Mouse (Mus musculus) brown adipose tissue, adult 24 weeks (tissue): ENCODE measurements around the gene Glg1. TPM values are rescaled to one million over a fixed set of nuclear protein-coding genes. Genes with fewer than 3 reads are reported as not detected.
"Not testable (repeated sequence)": the region's sequence is repeated elsewhere in the genome, so short reads cannot be mapped to it uniquely, and the experiment has no call there.

Experiments
- H3K27ac ChIP-seq: fragments of 200-500 bp; replicated peaks from 2 replicates; pipeline ENCODE4 v1.5.1; 2012; ENCODE audit warnings: low read depth, mild to moderate bottlenecking, low read length
- H3K4me1 ChIP-seq: fragments of 200-500 bp; 2 replicates; pipeline ENCODE4 v1.6.1; 2012; ENCODE audit warnings: low read length, mixed read lengths; ENCODE audit not compliant: control insufficient read depth, insufficient read depth, insufficient read length
- H3K4me3 ChIP-seq: fragments of 200-500 bp; 2 replicates; pipeline ENCODE4 v1.5.1; 2012; ENCODE audit warnings: low read depth, mild to moderate bottlenecking, low read length, moderate library complexity; ENCODE audit not compliant: insufficient read depth
- polyA plus RNA-seq: library from polyadenylated mRNA; stranded (reverse); fragments of >200 nt; gene quantifications from 2 replicates; pipeline ENCODE4 v1.2.4, GENCODE M21; 2012; ENCODE audit not compliant: missing spikeins, insufficient read depth, insufficient read length

Glg1 gene
- polyA plus RNA-seq, 1 experiment: 21.8 TPM

DNA sequence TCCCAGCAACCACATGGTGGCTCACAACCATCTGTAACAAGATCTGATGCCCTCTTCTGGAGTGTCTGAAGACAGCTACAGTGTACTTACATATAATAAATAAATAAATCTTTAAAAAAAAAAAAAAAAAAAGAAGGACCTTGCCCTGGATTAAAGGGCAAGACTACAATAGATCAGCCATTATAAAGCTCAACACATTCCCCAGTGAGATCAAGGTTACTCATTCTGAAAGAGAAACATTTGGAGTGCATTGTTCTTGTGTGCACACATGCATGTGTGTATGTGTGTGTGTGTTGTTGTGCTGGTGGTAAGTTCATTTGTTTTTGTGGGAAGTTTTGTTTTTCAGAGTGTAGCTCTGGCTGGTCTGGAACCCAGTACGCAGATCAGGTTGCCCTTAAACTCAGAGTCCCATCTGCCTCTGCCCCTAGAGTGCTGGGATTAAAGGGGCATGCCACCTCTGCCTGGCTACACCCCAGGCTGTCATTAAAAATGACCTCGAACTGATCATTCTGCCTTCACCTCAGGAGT, 5.7 kb upstream of the Glg1 start:
- no peak overlapping the region for H3K27ac ChIP-seq
- no peak overlapping the region for H3K4me3 ChIP-seq
- H3K4me1 ChIP-seq: no peaks in the 10 kb centered on the region

DNA sequence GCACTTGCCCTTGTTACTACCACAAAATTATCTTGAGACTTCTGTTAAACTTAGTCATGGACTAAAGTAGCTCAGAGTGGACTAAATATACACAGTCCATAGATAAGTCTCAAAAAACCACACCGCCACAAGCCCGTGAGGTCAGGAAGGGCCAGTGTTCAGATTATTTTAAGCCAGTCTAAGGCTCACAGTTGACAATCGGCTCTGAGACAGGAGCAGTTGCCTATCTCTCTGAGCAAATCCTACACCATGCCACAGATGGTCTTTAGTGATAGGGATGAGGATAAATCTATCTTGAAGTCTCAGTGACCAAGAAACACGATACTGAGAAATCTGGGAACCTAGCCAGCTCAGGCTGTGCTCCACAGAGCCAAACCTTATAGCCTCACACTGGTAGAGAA, 3.0 kb upstream of the Glg1 start:
- H3K27ac ChIP-seq: no peak overlapping the region
- H3K4me1 ChIP-seq: no peaks in the 10 kb centered on the region
- no peak overlapping the region for H3K4me3 ChIP-seq

DNA sequence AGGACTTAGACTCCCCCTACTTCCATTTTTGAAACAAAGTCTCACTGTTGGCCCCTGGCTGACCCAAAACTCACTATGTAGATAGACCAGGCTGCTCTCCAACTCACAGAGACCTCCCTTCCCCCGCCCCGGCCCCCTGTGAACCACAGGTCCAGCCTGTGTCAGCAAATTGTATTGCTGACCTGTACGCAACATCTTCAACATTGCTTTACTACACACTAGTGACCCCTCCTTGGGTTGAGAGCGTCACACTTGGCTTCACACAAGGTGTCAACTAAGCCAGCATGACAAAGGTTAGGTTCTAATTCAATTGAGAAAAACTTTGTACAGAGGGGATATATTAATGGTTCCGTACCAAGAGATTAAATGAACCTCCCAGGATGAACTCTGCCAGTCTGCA, 1.2 kb upstream of the Glg1 start:
- no peak overlapping the region for H3K27ac ChIP-seq
- H3K4me1 ChIP-seq: no peaks in the 10 kb centered on the region
- H3K4me3 ChIP-seq: no peak overlapping the region

DNA sequence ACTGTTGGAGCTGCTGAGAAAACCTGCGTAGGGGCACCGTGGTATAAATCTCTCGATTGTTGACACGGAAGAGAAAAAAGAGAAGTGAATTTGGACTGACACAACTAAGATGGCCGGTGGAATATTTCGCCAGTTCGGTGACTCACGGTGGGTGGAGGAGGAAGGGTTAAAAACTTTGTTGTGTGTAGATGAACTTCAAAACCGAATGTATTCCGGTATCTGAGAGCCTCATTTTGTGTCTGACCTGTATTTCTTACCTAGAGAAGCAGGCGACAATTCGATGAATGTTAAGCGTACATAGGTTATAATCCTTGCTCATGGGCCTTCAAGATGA, 359 bp upstream of the Glg1 start:
- Histone ChIP-seq H3K4me3 (peak overlapping the region; percentile 94), H3K27ac (peak overlapping the region; percentile 71), H3K4me1 (no peaks in the 10 kb centered on the region)

DNA sequence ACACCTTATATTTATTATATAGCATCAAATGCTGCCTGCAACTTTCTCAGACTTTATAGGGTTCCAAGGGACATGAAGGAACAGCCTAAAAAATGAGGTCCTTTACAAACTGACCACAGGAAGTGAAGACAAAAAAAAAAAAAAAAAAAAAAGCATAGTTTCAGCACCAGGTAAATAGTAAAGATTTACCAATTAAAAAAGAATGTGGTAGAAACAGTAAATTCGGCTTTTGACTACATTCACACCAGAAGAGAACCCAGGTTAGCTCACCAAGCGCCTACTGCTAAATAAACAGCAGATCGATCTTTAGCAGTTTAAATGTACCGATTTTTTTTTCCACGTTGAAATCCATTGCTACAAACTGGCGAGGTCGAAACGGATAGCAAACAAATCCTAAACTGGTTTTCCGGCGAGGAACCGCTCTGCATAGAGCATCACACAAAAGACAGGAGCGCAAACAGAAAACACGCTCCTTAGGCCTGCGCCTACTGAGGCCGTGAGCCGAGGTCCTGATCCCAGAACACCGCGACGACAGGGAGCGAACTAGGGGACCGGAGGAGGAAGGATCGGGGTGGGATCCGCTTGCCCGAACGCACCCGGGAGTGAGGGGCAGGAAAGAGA, 896 bp downstream of the Glg1 start:
- H3K4me3 ChIP-seq: peak overlapping the region; percentile 94
- H3K27ac ChIP-seq: peak overlapping the region; percentile 39
- no peaks in the 10 kb centered on the region for H3K4me1 ChIP-seq

DNA sequence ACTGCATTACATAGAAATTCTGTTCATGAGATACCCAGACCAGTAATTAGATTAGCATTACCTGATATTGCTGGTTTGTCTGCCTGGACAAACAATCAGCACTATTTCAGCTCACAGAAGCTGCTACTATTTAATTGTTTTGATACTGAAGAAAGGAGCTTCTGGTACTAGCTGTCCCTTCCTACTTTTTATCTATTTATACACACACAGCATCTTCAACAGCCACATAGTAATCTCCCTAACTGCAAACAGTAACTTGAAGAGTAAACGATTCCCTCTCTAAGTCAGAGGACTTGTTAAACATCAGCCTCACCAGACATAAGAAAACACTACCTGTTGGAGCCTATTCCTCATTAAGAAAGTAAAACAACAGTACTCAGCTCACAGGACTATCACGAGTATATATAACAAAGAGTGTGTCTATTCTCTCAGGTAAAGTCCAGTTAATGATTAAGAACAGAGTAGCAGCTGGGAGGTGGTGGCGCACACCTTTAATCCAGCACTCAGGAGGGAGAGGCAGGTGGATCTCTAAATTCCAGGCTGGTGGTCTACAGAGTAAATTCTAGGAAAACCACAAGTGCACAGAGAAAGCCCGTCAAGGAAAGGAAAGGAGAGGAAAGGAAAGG, 6.4 kb downstream of the Glg1 start:
- no peak overlapping the region for H3K4me3 ChIP-seq
- H3K4me1 ChIP-seq: no peaks in the 10 kb centered on the region
- H3K27ac ChIP-seq: no peak overlapping the region

DNA sequence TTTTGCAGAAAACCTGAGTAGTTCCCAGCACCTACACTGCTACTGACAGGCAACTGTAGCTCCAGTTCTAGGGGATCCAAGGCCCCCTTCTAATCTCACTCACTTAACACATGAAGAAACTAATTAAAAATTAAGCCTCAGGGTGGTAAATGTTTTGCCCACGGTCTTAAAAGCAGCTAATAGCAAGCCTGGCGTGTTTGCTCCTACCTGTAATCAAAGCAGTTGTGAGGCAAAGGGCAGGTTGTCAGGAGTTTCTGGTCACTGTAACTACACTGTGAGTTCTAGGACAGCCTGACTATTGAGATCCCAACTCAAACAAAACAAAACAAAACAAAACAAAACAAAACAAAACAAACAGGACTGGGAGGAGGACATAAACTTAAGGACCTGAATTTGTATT, 8.9 kb downstream of the Glg1 start:
- Histone ChIP-seq H3K27ac (no peak overlapping the region), H3K4me3 (no peak overlapping the region), H3K4me1 (no peaks in the 10 kb centered on the region)

DNA sequence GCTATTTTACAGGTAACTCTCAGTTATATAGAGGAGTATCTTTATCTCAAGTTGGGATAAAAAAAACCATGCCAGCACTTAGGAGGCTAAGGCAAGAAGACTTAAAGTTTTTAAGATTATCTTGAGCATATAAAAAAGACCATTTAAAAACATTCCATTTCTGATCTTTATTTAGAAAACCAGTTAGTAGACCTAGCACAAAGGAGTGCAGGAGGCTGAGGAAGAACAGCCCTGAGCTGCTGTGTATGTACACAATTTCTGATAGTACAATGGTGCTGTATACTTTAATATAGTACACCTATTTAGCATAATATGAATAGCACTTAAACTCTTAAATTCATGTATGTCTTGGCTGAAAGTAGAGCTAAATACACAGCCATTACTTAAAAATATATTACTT, 10.9 kb downstream of the Glg1 start:
- H3K4me1 ChIP-seq: no peaks in the 10 kb centered on the region
- H3K27ac ChIP-seq: no peak overlapping the region

DNA sequence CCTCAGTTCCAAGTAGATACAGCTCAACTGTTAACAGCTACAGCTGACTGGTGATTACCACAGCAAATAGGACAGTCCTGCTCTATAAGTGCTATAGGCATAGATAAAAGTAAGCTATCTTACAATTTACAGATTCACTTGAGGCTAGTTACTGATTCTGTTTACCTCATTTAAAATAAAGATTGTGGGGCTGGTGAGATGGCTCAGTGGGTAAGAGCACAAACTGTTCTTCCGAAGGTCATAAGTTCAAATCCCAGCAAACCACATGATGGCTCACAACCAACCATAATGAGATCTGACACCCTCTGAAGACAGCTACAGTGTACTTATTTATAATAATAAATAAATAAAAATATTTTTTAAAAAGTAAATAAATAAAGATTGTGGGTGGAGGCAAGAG, 12.2 kb downstream of the Glg1 start:
- not testable (repeated sequence) for H3K4me3 ChIP-seq, H3K4me1 ChIP-seq, H3K27ac ChIP-seq

More for the DNA sequence above, 10.9 kb downstream of the Glg1 start:
- no peak overlapping the region for H3K4me3 ChIP-seq

DNA sequence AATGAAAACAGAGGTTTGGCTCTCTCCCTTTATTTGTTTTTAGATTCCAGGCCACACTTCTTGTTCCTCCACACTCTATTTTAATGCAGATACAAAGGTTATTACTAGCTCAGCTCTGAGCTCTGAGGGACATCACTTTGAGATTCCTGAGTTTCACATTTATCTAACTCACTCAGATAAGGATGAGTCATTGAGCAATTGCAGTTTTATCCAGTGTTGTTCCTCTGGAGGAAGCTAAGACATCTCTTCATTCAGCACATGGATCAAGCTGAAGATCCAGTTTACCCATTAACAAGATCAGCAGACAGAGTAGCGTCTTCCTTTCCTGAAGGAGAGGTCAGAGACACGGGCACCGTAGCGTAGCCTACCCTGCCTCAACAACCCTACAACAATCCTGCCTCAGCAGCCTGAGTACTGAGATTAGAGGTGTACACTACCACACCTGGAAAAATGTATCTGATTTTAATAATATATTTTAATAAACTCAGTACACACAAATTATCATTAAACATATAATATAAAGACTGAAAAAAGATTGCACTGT, 12.7 kb downstream of the Glg1 start:
- H3K4me3 ChIP-seq: no peak overlapping the region
- no peak overlapping the region for H3K27ac ChIP-seq
- no peaks in the 10 kb centered on the region for H3K4me1 ChIP-seq

DNA sequence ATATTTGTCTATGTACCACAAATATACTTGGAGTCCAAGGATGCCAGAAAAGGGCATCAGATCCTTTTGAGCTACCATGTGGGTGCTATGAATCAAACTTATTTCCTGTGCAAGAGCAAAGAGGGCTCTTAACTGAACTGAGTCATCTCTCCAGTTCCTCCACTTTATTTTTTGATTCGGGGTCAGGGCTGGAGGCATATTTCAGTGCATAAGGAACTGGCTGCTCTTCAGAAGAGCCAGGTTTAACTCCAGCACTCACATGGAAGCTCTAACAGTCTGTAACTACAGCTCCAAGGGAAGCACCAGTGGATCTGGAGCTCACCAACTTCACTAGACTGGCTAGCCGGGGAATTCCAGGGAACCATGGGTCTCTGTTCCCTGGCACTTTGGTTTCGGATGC, 21.7 kb downstream of the Glg1 start:
- Histone ChIP-seq H3K27ac (0 out of 2 replicates have a peak overlapping the region, but pooled peaks have one; percentile 21), H3K4me3 (no peak overlapping the region), H3K4me1 (peaks cover 5% of the 10 kb centered on the region; the same call in 1 of the 2 replicates)

DNA sequence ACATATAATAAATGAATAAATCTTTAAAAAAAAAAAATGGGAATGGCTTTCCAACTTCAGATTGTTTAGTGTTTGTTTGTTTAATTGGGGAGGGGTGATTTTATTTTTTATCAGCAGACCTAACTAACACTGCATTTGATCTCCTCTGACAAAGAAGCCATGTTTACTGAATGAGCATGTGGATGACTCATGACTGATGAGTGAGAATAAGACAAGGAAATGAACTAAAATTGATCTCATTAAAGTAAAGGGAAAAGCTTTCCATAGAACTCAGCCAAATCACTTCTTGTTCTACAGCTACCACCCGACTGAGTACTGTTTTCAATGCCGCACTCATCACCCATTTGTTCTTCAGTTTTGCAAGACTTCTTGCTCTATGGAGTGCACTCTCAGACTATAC, 25.3 kb downstream of the Glg1 start:
- H3K4me1 ChIP-seq: peaks cover 5% of the 10 kb centered on the region; the same call in 1 of the 2 replicates
- no peak overlapping the region for H3K27ac ChIP-seq
- no peak overlapping the region for H3K4me3 ChIP-seq

DNA sequence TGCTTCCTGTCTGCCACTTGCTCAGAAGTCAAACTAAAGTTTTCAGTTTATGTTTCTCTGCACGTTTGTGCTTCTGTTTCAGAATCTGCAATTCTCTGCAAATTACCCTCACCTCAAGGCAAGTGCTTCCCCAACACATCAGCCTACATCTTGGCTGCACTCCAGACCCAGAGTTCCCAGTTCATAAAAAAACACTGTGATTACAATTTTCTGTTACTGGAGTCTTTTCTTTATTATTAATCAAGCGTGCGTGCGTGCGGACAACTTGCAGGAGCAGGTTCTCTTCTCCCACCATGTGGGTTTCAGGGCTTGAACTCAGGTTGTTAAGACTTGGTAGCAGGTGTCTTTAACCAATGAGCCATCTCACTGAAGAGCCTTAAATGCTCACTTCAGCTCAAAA, 34.9 kb downstream of the Glg1 start:
- Histone ChIP-seq H3K4me3 (no peak overlapping the region), H3K4me1 (no peaks in the 10 kb centered on the region), H3K27ac (no peak overlapping the region)

DNA sequence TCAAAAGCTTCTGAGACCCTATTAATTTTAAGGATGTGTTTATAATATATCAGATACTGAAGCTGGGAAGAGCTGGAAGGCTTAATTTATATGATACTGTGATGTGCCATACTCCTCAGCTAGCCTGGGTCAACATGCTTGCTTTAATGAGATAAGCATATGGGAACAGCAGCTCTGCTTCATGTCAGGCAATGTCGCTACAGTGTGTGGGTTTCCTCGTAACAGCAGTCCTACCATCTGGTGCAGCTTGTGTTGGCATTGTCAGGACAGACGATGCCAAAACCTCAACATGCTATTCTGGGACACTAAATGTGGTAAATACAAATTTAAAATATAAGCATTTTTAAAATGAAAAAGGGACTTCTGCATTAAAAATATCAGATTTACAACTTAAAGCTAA, 40.9 kb downstream of the Glg1 start:
- H3K4me1 ChIP-seq: no peaks in the 10 kb centered on the region
- H3K4me3 ChIP-seq: no peak overlapping the region

DNA sequence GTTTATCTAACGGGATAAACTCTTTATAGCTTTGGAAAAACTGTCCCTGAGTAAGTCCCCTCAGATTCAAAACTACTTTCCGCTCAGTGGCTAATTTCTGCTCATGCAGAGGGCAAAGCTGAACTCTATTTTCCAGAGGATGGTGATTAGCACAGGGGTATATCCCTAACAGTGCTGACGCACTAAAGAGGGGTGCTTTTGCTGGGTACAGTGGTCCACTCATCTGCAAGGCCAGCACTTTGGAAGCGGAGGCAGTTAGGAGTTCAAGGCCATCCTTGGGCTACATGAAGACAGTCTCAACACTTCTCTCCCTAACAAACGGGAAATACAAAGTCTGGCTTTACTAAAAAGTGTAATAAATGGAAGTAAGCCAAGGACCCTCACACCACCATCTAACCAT, 45.6 kb downstream of the Glg1 start:
- H3K4me3 ChIP-seq: no peak overlapping the region
- peaks cover 5% of the 10 kb centered on the region for H3K4me1 ChIP-seq
- no peak overlapping the region for H3K27ac ChIP-seq

More for the DNA sequence above, 40.9 kb downstream of the Glg1 start:
- no peak overlapping the region for H3K27ac ChIP-seq

DNA sequence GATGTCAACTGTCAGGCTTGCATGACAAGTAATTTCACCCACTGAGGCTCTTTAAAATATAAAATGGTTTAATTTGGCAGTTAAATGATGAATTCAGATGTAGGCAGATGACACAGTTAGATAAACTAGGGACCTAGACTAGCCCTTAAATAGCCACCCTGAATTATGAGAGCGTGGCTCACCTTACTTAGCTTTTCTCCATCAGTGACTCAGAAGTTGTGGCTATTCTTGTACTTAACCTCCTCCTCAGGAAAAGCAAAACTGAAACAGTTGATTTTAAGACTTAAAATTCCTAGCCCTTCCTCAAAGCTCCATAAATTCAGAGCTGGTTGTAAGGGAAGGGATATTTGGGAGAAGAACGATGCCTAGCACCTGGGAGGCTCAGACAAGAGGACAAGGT, 47.8 kb downstream of the Glg1 start:
- peaks cover 8% of the 10 kb centered on the region for H3K4me1 ChIP-seq
- no peak overlapping the region for H3K4me3 ChIP-seq
- H3K27ac ChIP-seq: no peak overlapping the region
